Mouse (Mus musculus): Measurements from ENCODE around the gene Siva1.

Gene Siva1

DNA sequence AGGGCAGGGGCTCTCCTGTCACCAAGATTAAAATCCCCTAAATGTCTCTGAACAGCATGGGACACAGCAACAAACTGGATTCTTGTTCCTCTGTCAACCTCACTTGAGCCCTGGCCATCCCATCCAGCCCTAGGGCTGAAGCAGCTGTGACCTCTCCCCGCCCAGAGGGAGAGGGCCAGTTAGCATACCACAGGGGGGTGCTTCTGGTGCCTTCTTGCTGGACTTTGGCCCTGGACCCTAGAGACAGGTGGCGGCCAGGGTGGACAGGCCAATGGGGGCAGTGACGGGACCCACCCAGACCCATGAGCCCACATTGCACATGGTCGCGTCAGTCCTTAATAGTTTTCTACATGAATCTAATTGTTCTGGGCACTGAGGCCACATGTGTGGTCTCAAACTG, 9.6 kb downstream of the Siva1 start:
- CTCF ChIA-PET = interaction anchor here (0.8 kb wide), 1 partner anchor 53 kb away, joined by 3 read pairs; no protein-coding TSS in a partner anchor

DNA sequence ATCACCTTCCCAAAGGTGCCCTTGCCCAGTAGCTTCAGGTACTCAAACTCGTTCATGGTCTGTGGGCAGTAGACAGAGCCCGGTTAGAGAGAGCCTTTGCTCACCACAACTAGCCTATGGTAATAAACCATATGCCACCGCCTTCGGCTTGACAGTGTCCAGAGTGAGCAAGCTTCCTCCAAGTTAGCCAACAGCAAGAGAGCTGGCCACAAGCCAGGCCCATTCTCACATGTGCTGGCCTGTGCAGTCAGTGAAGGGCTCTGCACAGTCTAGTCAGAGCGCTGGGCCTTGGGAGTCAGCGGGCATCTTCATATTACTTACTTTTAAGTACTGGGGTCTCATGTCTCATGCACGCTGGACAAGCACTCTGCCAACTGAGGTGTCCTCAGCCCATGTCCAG, 14.1 kb downstream of the Siva1 start:
- CTCF ChIA-PET = no interaction called here

- CTCF ChIA-PET = no interaction called here
Measured at GRCm38 (mm10) chr12:112659109-112659508, 14.6 kb downstream of the Siva1 start.

DNA sequence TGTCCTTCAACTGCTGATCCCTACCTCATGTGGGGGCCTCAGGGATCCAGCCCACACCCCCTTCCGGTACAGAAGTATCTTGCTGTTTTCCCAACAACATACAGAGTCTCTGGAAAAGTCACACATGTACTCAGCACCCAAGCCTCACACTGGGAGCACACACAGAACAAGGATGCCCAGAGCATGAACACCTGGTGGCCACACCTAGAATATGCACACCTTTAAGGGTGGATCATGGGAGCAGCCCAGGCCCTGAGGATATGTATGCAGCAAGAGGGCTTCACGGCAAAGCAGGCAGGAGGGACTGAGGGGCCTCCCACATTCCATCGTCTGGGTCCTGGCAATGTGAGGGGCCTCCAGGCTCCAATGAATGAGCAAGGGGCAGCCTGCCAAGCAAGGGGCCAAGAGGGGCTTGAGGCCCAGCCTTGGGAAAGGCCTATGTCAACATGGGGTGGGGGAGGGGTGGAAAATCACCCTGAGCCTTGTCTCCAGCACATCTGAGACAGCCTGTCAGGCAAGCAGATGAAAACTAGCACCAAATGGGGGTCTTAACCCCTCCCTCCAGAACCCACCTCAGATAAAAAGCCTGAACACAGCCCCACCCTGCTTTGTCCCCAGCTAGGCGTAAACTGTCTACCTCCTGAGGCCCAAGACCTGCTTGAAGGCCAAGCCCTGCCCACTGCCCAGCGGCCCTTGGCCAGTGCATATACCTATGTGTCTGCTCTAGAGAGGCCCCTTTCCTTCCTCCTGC, 16.3 kb downstream of the Siva1 start:
- CTCF ChIA-PET = no interaction called here

GRCm38 (mm10) chr12:112661327-112661605, 16.8 kb downstream of the Siva1 start:
- CTCF ChIA-PET = no interaction called here

DNA sequence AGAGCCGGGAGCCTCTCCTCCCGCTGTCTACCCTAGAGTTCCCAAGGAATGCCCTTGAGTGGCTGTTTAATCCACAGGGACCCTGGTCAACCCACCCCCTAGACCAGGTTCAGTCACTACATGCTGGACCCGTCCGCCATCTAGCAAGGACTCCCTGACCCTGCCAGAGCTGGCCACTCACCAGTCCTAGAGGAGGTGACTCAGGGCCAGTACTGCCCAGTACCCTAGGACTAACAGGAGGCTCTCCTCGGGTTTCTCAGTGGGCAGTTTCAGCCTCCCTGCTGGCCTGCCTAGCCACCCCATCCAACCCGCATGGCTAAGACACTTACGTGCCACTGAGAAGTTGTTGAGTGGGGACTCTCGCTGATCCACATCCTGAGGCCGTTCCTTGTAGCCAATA, 17.4 kb downstream of the Siva1 start:
- CTCF ChIA-PET = no interaction called here

- CTCF ChIA-PET = no interaction called here
Measured at GRCm38 (mm10) chr12:112663303-112663702, 18.8 kb downstream of the Siva1 start.

DNA sequence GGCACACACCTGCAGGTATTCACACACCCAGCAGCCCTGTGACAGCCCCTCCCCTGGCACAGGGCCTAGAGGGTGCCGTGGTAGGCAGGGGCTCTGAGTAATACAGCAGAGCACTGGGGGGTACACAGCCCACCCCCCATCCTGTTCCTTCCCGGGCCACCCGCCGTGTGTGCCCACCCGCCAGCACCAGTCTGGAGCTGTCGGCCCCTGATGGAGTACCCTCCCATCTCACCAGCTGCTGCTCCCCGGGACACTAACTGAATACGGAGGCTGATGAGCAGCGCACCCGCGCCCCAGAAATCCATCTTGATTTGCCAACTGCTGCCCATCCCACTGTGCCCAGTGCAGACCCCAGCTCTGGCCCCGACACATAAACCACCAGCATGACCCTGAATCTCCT, 19.2 kb downstream of the Siva1 start:
- CTCF ChIA-PET = no interaction called here

DNA sequence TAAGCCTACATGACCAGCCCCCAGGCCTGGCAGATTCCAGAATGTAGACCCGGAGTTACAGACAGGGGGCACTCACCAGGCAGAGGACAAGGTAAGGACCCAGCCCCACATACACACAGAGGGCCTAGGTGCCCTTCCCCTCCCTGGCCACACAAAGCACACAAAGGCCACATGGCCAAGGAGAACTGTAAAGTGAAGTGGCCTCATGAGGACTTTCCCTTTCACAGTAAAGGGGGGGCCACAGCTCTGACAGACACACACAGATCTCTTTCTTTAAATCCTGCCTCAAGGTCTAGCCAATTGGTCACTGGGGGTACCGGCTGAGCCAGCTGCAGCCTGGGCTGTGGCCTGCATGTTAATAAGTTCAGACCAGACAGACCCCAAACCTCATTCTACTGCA, 19.6 kb downstream of the Siva1 start:
- CTCF ChIA-PET = no interaction called here

DNA sequence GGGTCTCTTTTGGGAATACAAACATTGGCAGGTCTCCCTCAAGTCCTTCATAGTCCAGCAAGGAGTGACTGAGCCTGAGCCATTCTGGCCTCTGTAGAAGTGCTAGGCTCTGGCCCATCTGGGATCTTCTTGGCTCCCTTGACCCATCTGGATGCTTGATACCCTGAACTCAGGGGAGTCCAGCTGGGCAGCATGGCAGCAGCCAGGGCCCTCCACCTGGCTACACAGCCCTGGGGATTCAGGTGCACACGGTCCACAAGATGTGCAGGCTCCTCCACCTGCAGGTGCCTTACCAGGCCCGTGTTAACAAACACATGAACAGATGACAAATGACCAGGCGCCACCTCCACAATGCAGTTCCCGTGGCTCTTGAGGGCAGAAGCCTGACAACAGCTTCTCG, 20.2 kb downstream of the Siva1 start:
- CTCF ChIA-PET = no interaction called here

GRCm38 (mm10) chr12:112665445-112665844, 21.0 kb downstream of the Siva1 start:
- CTCF ChIA-PET = interaction anchor here (0.6 kb wide), 1 partner anchor 105 kb away, joined by 3 read pairs; no protein-coding TSS in a partner anchor

GRCm38 (mm10) chr12:112665881-112666544, 21.5 kb downstream of the Siva1 start:
- CTCF ChIA-PET = interaction anchor here (0.6 kb wide), 1 partner anchor 37 kb away, joined by 3 read pairs; no protein-coding TSS in a partner anchor

DNA sequence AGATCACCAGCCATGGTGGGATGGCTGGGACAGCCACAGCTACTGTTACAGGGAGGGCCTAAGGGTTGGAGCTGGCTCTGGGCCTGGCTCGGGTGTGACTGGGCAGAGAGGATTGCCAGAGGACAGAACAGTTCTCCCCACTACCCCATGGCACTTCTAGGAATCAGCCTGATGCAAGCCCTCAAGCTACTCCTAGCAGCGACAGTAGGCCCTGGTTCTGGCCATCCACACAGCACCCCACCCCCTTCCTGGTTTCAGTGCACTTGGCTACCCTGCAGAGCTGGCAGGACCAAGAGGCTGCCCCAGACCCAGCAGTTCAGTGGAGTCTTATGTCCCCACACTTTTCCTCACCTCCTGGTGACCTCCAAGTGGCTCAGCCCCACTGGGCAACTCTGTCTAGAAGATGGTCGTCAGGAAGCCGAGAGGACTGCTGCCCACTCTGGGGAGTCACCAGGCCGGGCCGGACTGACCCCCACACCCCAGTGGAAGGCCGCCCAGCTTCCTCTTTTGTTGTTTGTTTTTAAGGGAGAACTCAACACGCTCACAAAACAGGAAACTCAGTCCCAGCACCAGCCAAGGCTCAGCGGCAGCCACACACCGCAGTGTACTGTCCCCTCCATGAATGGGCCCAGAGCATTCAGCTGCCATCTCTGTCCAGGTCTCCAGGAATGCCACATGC, 23.3 kb downstream of the Siva1 start:
- CTCF ChIA-PET = no interaction called here

DNA sequence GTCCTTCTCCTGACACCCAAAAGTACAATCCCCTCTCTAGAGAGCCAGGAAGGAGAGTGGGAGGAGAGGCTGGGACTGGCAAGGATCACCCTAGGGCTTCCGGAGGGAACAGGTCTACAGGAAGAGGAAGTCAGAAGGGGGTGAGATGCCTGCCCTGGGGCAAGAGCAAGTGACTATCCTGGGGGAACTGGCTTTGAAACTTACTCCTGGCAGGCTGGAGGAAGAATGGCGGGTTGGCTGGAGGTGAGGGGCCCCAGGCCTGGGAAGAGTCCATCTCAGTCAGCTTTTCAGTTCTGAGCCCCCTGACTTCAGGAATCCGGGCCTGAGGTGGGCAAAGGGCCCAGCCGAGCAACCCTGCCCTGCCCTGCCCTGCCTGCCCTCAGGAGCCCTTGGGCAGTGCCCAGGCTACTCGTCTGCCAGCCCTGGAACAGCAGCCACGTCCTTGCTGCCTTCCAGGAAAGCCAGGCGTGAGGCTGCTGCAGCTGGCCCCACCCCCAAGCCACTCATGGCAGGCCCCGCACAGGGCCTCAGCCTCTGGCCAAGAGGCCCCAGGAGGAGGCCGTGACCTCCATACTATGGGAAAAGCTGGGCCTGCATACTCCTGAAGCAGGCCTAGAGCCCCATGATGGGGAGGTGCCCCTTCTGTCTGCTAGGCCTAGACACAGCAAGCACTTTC, 26.4 kb downstream of the Siva1 start:
- CTCF ChIA-PET = interaction anchor here (0.6 to 1.1 kb wide), 3 partner anchors 41 to 404 kb away, joined by 3 to 5 read pairs (median 4); partner anchors contain the start of gene Tex22

- CTCF ChIA-PET = interaction anchor here (0.6 to 1.1 kb wide), 3 partner anchors 42 to 403 kb away, joined by 3 to 5 read pairs (median 4); partner anchors contain the start of gene Tex22
Measured at GRCm38 (mm10) chr12:112671891-112672290, 27.4 kb downstream of the Siva1 start.

DNA sequence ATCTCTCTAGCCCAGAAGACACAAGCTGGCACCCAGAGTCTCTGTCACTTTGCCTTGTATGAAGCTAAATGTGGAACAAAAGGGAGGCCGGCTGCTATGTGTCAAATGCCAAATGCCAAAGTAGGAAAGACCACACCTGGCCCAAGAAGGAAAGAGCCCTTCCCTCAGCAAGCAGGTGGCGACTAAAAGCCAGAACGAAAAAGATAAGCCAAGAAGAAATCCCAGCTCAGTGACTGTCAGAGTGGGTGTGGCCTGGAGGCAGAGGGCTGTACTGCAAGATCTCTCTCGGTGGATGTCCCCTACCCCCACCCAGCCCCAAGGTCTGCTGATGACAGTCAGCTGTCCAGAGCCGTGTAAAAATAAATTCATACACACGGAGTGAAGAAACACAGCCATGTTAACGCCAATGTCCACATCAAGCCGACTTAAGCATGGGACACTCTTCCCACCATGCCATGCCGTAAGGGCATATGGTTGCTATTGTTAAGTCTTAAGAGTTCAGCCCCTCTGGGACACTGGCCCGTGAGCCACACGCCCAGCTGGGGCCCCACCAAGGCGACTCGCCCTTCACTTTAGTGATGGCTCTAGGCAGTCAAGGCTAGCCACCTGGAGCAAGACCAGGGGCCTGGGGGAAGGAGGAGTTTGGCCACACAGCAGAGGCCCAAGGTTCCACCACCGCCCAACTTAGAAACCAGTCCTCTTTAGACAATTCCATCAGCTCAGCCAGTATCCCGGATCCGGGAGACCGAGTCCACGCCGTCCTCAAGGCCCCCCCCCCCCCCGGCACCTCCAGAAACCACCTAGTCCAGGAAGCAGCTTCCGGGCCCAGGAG, 28.5 kb downstream of the Siva1 start:
- CTCF ChIA-PET = interaction anchor here (0.6 kb wide), 1 partner anchor 27 kb away, joined by 3 read pairs; no protein-coding TSS in a partner anchor

- CTCF ChIA-PET = interaction anchor here (1.1 to 1.3 kb wide), 2 partner anchors 26 to 49 kb away, joined by 4 to 5 read pairs; no protein-coding TSS in a partner anchor
Measured at GRCm38 (mm10) chr12:112673576-112674091, 29.2 kb downstream of the Siva1 start.

- CTCF ChIA-PET = interaction anchor here (1.0 to 1.3 kb wide), 3 partner anchors 18 to 50 kb away, joined by 3 to 5 read pairs (median 4); no protein-coding TSS in a partner anchor
Measured at GRCm38 (mm10) chr12:112674132-112675011, 29.9 kb downstream of the Siva1 start, which contains the start of gene Akt1. Akt1 (minus strand) TSS chr12:112674884.

DNA sequence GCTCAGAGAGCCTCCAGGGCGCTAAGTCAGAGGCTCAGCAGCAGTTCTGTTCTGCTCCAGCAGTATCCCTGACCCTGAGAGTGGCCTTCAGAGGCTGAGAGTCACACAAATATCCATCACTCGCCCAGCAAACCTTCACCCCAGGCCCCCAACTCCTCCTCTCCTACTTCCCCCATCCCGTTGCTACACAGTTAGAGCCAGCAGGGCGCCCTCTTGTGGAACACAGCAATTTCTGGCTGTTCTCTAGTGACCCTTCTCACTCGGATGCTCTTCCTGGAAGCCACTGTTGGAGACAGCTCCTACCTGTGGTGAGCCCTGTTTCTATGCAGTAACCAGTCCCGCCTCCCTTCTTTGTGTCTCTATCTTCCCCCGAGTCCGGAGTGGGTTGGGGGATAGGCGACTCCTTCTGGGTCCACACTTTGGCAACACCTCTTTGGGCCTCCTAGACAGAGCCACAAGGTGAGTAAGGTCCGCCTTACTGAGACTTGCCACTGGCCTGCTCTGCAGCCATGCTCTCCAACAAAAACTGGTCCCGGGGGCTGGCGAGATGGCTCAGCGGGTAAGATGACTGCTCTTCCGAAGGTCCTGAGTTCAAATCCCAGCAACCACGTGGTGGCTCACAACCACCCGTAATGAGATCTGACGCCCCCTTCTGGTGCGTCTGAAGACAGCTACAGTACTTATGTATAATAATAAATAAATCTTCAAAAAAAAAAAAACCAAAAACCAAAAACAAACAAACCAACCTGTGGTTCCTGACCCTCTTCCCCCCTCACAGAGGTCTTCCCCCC, 31.0 kb downstream of the Siva1 start:
- CTCF ChIA-PET = interaction anchor here (0.7 to 1.3 kb wide), 4 partner anchors 17 to 123 kb away, joined by 3 to 5 read pairs (median 3); no protein-coding TSS in a partner anchor

Data from spleen, embryonic (tissue).